Mouse (Mus musculus) heart, postnatal 36 days (tissue): ENCODE data around the gene Fopnl. TPM values are rescaled to one million over a fixed set of nuclear protein-coding genes. Genes with fewer than 3 reads are reported as not detected.

Source experiments
- DNase-seq, 2 experiments: peaks; one replicate each; pipeline ENCODE4 v3.0.0; 2021 to 2022
- intact Hi-C: fragments of 180-260 bp; cut with DNase I; formaldehyde crosslinking; loops from one replicate; pipeline ENCODE4 v1.15.1; 2025
- total RNA-seq, 2 experiments: library from RNA; stranded (reverse); gene quantifications; 2 replicates each; pipeline ENCODE4 v1.2.3; 2021

The Fopnl gene
- total RNA-seq, 2 experiments from 2014 or later = 58.7 to 69.8 TPM

- intact Hi-C loops = no loop called here
Observed at GRCm38 (mm10) chr16:14252877-14253276, 64.3 kb downstream of the Fopnl start.

GRCm38 (mm10) chr16:14249913-14250312 is 67.3 kb downstream of the Fopnl start:
- intact Hi-C loops = no loop called here
- no peak for DNase-seq

More at GRCm38 (mm10) chr16:14252877-14253276, 64.3 kb downstream of the Fopnl start:
- DNase-seq = no peak

Other genes starting within 250 kb of the Fopnl start
- gene Nde1, start 154.1 kb downstream of the Fopnl start, total RNA-seq = 10 to 100 TPM; 30.9 to 32.2 TPM
- 10 to 100 TPM; 32.4 to 33.0 TPM for gene Marf1, start 154.1 kb downstream of the Fopnl start, total RNA-seq
- gene Myh11, start 26.0 kb downstream of the Fopnl start, total RNA-seq = 10 to 100 TPM; 25.4 to 28.1 TPM
- 10 to 100 TPM; 23.5 to 24.5 TPM for gene Abcc1, start 44.2 kb upstream of the Fopnl start, total RNA-seq
- gene A630010A05Rik, start 244.9 kb upstream of the Fopnl start, total RNA-seq = not detected